Mouse (Mus musculus) stomach, postnatal 0 days (tissue): ENCODE measurements at regions not wholly inside any gene's neighbourhood (a gene's known extent, or its start where the extent isn't known, plus 50 kb on each side); places are given as distances from the start of the nearest gene placed in this dataset.

ENCODE experiments used
- CTCF ChIP-seq: IDR thresholded peaks from 2 replicates; pipeline ENCODE4 v1.5.1; 2016; ENCODE audit warnings: antibody characterized with exemption, low read depth, mild to moderate bottlenecking, moderate library complexity
- EP300 ChIP-seq: optimal IDR thresholded peaks from 2 replicates; pipeline ENCODE3; 2016; ENCODE audit warnings: antibody characterized with exemption

DNA sequence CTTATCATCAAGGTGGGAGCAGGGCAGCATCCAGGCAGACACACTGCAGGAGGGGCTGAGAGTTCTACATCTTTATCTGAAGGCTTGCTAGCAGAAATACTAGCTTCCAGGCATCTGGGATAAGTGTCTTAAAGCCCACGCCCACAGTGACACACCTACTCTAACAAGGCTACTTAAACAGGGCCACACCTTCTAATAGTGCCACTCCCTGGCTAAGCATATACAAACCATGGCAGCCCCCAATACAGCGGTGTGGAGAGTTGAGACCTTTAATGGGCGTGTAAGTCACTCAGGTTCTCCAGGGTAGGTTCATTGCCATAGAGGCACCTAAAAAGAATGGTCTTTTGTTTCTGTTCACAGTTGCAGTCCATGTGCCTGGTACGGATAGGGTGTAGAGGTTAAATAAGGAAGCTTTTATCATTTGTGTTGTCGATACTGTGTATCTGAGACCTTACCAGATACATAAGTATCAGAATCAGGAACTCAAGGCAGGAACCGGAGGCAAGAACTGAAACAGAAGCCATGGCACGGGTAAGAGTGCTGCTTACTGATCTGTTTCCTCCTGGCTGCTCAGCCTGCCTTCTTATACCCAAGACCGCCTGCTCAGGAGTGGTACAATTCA is 69.0 kb upstream of the Atrnl1 start:
- no peak for TF ChIP-seq EP300
- no peak for TF ChIP-seq CTCF
